Mouse (Mus musculus): ENCODE results near the gene Chmp6. TPM values are rescaled to one million over a fixed set of nuclear protein-coding genes. Genes with fewer than 3 reads are reported as not detected.

The Chmp6 gene
- polyA plus RNA-seq, 1 experiment from 2014 or later = 62.4 TPM

Other genes with a start within 250 kb of the Chmp6 start
- 11.0 and 13.2 TPM in 2 replicates for gene Baiap2, start 29.3 kb downstream of the Chmp6 start, polyA plus RNA-seq (2014; fragmentation: Nextera tagmentation; extraction: Ambion mirVana)
- 0.43 and 1.1 TPM in 2 replicates for gene Aatk, start 133.7 kb downstream of the Chmp6 start, polyA plus RNA-seq (2014; fragmentation: Nextera tagmentation; extraction: Ambion mirVana)
- gene Cep131, start 173.4 kb downstream of the Chmp6 start, polyA plus RNA-seq (2014; fragmentation: Nextera tagmentation; extraction: Ambion mirVana) = 11.6 and 12.1 TPM in 2 replicates
- gene Tepsin, start 185.3 kb downstream of the Chmp6 start, polyA plus RNA-seq (2014; fragmentation: Nextera tagmentation; extraction: Ambion mirVana) = 11.7 and 13.9 TPM in 2 replicates
- gene Ndufaf8, start 185.5 kb downstream of the Chmp6 start, polyA plus RNA-seq (2014; fragmentation: Nextera tagmentation; extraction: Ambion mirVana) = 119 and 121 TPM in 2 replicates
- gene Slc38a10, start 237.9 kb downstream of the Chmp6 start, polyA plus RNA-seq (2014; fragmentation: Nextera tagmentation; extraction: Ambion mirVana) = 68.8 and 74.1 TPM in 2 replicates

Data from heart, embryonic 14.5 days (tissue).